Mouse (Mus musculus): ENCODE results near the gene Reep1.
A peak's percentile ranks its signal among the peaks of the same experiment; 100 is the strongest.

The Reep1 gene

GRCm38 (mm10) chr6:71780431-71780830 is 73.1 kb downstream of the Reep1 start:
- no peak for DNase-seq (ENCODE audit: low read depth, low spot score)

GRCm38 (mm10) chr6:71783165-71783564 is 75.8 kb downstream of the Reep1 start:
- no peak for DNase-seq (ENCODE audit: low read depth, low spot score)

GRCm38 (mm10) chr6:71788348-71788747 is 81.0 kb downstream of the Reep1 start:
- DNase-seq (ENCODE audit: low read depth, low spot score) = no peak

GRCm38 (mm10) chr6:71791771-71792170 is 84.4 kb downstream of the Reep1 start:
- no peak for DNase-seq (ENCODE audit: low read depth, low spot score)

- DNase-seq (ENCODE audit: low read depth, low spot score) = peak; percentile 41
Observed at GRCm38 (mm10) chr6:71799391-71799790, 92.0 kb downstream of the Reep1 start.

- peak; percentile 63 for DNase-seq (ENCODE audit: low read depth, low spot score)
Observed at GRCm38 (mm10) chr6:71801011-71801713, 93.8 kb downstream of the Reep1 start.

- no peak for DNase-seq (ENCODE audit: low read depth, low spot score)
Observed at GRCm38 (mm10) chr6:71801714-71802094, 94.3 kb downstream of the Reep1 start.

GRCm38 (mm10) chr6:71803609-71804008 is 96.2 kb downstream of the Reep1 start:
- DNase-seq (ENCODE audit: low read depth, low spot score) = no peak

GRCm38 (mm10) chr6:71804061-71804829 is 96.9 kb downstream of the Reep1 start:
- peak; percentile 76 for DNase-seq (ENCODE audit: low read depth, low spot score)

- DNase-seq (ENCODE audit: low read depth, low spot score) = no peak
Observed at GRCm38 (mm10) chr6:71806713-71807112, 99.4 kb downstream of the Reep1 start.

GRCm38 (mm10) chr6:71809890-71810289 is 102.5 kb downstream of the Reep1 start:
- no peak for DNase-seq (ENCODE audit: low read depth, low spot score)

- DNase-seq (ENCODE audit: low read depth, low spot score) = no peak
Observed at GRCm38 (mm10) chr6:71812820-71813219, 105.5 kb downstream of the Reep1 start.

- DNase-seq (ENCODE audit: low read depth, low spot score) = no peak
Observed at GRCm38 (mm10) chr6:71819764-71820292, 112.5 kb downstream of the Reep1 start.

GRCm38 (mm10) chr6:71823085-71823484 is 115.7 kb downstream of the Reep1 start:
- DNase-seq (ENCODE audit: low read depth, low spot score) = no peak

- DNase-seq (ENCODE audit: low read depth, low spot score) = peak; percentile 97
Observed at GRCm38 (mm10) chr6:71823488-71823887, 116.1 kb downstream of the Reep1 start.

GRCm38 (mm10) chr6:71823961-71824360 is 116.6 kb downstream of the Reep1 start:
- DNase-seq (ENCODE audit: low read depth, low spot score) = no peak

- DNase-seq (ENCODE audit: low read depth, low spot score) = no peak
Observed at GRCm38 (mm10) chr6:71826869-71827268, 119.5 kb downstream of the Reep1 start, which contains the start of gene Mrpl35. Mrpl35 (minus strand) TSS chr6:71826969.

GRCm38 (mm10) chr6:71829768-71830167 is 122.4 kb downstream of the Reep1 start:
- DNase-seq (ENCODE audit: low read depth, low spot score) = no peak

- DNase-seq (ENCODE audit: low read depth, low spot score) = peak; percentile 98
Observed at GRCm38 (mm10) chr6:71830690-71831580, 123.6 kb downstream of the Reep1 start, which contains the start of gene Immt. Immt (plus strand) TSS chr6:71831331.

GRCm38 (mm10) chr6:71831581-71831960 is 124.2 kb downstream of the Reep1 start:
- peak; percentile 99 for DNase-seq (ENCODE audit: low read depth, low spot score)

GRCm38 (mm10) chr6:71836811-71837210 is 129.4 kb downstream of the Reep1 start:
- DNase-seq (ENCODE audit: low read depth, low spot score) = peak; percentile 77

- DNase-seq (ENCODE audit: low read depth, low spot score) = peak; percentile 40
Observed at GRCm38 (mm10) chr6:71839815-71840214, 132.5 kb downstream of the Reep1 start.
